Mouse (Mus musculus) ES-E14 (cell line): Measurements from ENCODE around the gene Gm16451.
"Not testable (repeated sequence)": the region's sequence is repeated elsewhere in the genome, so short reads cannot be mapped to it uniquely, and the experiment has no call there.

Experiments
- HCFC1 ChIP-seq: IDR thresholded peaks from 2 replicates; pipeline ENCODE4 v1.6.1; 2012; ENCODE audit warnings: low read length, inconsistent platforms, borderline replicate concordance; ENCODE audit not compliant: insufficient read depth
- MAFK ChIP-seq: IDR thresholded peaks from 2 replicates; pipeline ENCODE4 v1.6.1; 2014; ENCODE audit warnings: mild to moderate bottlenecking, low read depth, low read length, inconsistent platforms; ENCODE audit not compliant: insufficient read depth

DNA sequence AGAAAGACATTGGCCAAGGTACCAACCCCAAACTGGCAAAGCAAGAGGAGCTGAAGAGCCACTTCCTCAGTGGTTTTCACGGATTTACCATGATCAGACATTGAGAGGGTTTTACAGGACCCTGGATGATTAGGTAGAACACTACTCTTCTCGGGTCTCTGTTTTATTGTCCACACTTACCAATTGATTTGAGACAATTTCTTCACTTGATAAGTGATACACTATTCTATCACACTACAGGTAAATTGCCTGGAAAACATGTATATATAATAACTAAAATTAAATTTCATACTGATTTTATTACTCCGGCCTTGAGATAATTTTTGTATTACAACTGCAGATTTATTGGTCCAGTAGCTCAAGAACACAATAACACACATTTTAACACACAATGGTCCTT is 45.9 kb upstream of the Gm16451 start, which contains the start of gene Vmn1r142:
- TF ChIP-seq MAFK, HCFC1: not testable (repeated sequence)
